ENCODE assay signal across 24 mouse cellular contexts in the genomic region with DNA sequence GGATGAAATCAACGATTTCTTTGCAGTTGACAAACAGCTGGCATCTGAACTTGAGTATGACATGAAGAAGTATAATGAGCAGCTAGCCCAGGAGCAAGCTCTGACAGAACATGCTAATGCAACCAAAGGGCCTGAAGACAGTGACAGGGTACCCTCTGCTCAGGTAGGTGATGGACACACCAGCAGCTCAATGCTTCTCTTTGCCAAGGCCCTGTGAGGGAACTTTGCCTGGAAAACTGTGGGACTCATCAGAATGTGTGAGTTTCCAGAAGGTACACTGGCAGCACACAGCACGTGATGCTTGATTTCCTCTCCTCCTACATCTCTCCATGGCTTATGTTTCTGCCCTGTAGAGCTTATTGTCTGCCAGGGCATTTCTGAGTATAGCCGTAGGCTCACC.
"Had no signal": no experiment of that assay in that cellular context is flagged by ENCODE, and none has a peak within 500 bp of the region (broad histone marks: within the 10 kb centered on the region; RNA-seq: fewer than 3 reads in every experiment).

No protein-coding gene starts in this region.

- H3K4me1 ChIP-seq: hindbrain, embryonic 13.5 days; hindbrain, embryonic 15.5 days; kidney, embryonic 15.5 days; limb, embryonic 10.5 days; limb, embryonic 12.5 days; liver, embryonic 13.5 days; liver, embryonic 15.5 days had no signal

- H3K4me3 ChIP-seq: gastrocnemius, adult 2 months; hindbrain, embryonic 13.5 days; hindbrain, embryonic 15.5 days; kidney, embryonic 15.5 days; left cerebral cortex, adult 2 months; limb, embryonic 10.5 days; limb, embryonic 12.5 days; liver, embryonic 13.5 days; liver, embryonic 15.5 days had no signal

- H3K4me2 ChIP-seq: heart, embryonic 11.5 days; hindbrain, embryonic 13.5 days; hindbrain, embryonic 15.5 days; kidney, embryonic 15.5 days; limb, embryonic 12.5 days; liver, embryonic 11.5 days; liver, embryonic 13.5 days; liver, embryonic 15.5 days had no signal

- H3K9ac ChIP-seq: hindbrain, embryonic 13.5 days; hindbrain, embryonic 15.5 days; kidney, embryonic 15.5 days; limb, embryonic 12.5 days; liver, embryonic 13.5 days; liver, embryonic 15.5 days had no signal

- H3K27ac ChIP-seq: gastrocnemius, adult 2 months; hindbrain, embryonic 13.5 days; hindbrain, embryonic 15.5 days; hindbrain, postnatal 0 days; kidney, embryonic 15.5 days; kidney, postnatal 0 days; left cerebral cortex, adult 2 months; limb, embryonic 10.5 days; limb, embryonic 12.5 days; liver, embryonic 13.5 days; liver, embryonic 15.5 days had no signal

- ATAC-seq: hindbrain, postnatal 0 days; intestine, embryonic 16.5 days had no signal

- H3K27me3 ChIP-seq: hindbrain, embryonic 13.5 days; hindbrain, embryonic 15.5 days; kidney, embryonic 15.5 days; limb, embryonic 12.5 days; liver, embryonic 13.5 days; liver, embryonic 15.5 days had no signal

- H3K9me3 ChIP-seq: hindbrain, embryonic 13.5 days; hindbrain, embryonic 15.5 days; kidney, embryonic 15.5 days; limb, embryonic 10.5 days; limb, embryonic 12.5 days; liver, embryonic 13.5 days; liver, embryonic 15.5 days had no signal

- DNase-seq: gastrocnemius, adult 2 months; gastrocnemius, postnatal 10 days; gastrocnemius, postnatal 25 days; heart, adult 18-20 months; heart, postnatal 10 days; kidney, adult 11 months; kidney, adult 2 months; kidney, adult 9 months; kidney, postnatal 14 days; kidney, postnatal 36 days; liver; liver, embryonic 13.5 days had no signal
